Mouse (Mus musculus): ENCODE data around the gene Taok3.

DNA sequence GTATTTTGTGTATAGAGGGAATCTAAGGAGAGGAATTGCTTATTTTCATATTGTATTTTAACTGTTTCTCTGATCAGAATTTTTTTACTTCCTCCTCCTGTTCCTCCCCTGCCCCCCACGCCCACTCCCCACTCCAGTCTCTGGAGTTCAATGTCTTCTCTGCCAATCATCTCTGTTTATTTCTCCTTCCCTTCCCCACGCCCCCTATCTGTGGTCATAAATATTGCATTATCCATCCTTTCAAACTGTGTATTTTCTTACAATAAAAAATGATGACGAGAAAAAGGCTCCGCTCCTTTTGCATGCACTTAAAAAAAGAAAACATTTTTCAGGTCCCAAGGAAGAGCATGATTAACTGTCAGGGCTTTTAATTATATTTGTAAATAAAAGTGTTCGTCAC, 154.9 kb downstream of the Taok3 start:
- TF ChIP-seq CTCF (IDR thresholded peaks at IDR 0.05; ENCODE audit: low read depth, low read length) (no peak), TAL1 (conservative IDR thresholded peaks at IDR 0.05; ENCODE audit: low read depth, low read length) (no peak)

All from G1E (cell line).